Mouse (Mus musculus): ENCODE data around the gene Kif4. TPM values are rescaled to one million over a fixed set of nuclear protein-coding genes. Genes with fewer than 3 reads are reported as not detected.

Kif4 gene
- total RNA-seq (2021) (under 1 TPM; 0.35 to 0.86 TPM), polyA plus RNA-seq (2012; rRNA removed) (0.03 and 0.20 TPM in 2 replicates)
- long read RNA-seq, full-length matches to known transcripts = 1 of 2 reads
- long read RNA-seq, partial matches to known transcripts = 0 of 2 reads
- long read RNA-seq, other reads (novel, unspliced or antisense) = 1 of 2 reads

GRCm38 (mm10) chrX:100625546-100625801 is at the start of gene Kif4:
Gene Kif4 (plus strand): TSS chrX:100625737.
- no peak for DNase-seq

- no peak for DNase-seq
Observed at GRCm38 (mm10) chrX:100594791-100595190, 30.7 kb upstream of the Kif4 start, which contains the start of gene P2ry4. Gene P2ry4 (minus strand): TSS chrX:100594869.

- peak; percentile 41 for DNase-seq
Observed at GRCm38 (mm10) chrX:100597439-100597838, 28.1 kb upstream of the Kif4 start.

- DNase-seq = no peak
Observed at GRCm38 (mm10) chrX:100599755-100600154, 25.8 kb upstream of the Kif4 start.

DNA sequence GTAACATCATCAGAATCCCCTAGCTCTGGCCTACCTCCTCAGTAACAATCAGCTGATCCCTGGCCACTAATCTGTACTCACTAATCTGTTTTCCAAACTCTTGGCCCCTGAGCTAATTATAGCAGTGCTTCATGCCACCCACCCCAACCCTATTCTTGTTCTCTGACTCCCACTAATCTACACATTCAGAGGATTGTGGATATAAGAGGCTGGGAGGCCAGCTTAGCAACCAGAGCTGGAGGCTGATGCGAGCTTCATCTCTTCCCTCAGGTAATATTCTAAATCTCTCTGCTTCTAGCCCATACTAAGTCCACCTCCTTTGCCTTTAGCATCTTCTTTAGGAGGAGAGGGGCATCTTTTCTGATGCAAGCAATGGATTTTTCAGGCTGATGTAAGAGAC is 20.2 kb upstream of the Kif4 start, which contains the start of gene Arr3:
Gene Arr3 (plus strand): TSS at position 184 of the 400 bp plus-strand sequence.
- DNase-seq = no peak

GRCm38 (mm10) chrX:100618488-100618887 is 7.0 kb upstream of the Kif4 start:
- DNase-seq = no peak

DNA sequence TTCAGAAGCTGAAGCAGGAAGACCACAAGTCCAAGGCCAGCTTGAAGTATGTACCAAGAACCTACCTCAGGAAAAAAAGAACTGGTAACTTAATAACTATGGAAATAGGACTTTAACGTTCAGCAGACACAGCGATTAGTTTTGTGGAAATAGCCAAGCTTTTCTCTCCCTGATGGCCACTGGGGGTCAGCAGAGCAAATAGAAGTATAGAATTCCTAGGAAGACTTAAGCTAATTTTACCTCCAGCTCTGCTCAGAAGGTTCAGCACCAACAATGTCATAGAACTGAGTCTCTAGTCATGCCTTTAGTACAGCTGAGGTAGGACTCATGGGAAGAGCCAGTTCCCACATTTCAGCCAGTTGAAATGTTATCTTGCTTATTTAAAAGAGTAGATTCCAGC is 4.2 kb upstream of the Kif4 start:
- DNase-seq = no peak

GRCm38 (mm10) chrX:100624242-100624641 is 1.3 kb upstream of the Kif4 start:
- DNase-seq = no peak

GRCm38 (mm10) chrX:100625146-100625545 is 391 bp upstream of the Kif4 start:
- no peak for DNase-seq

GRCm38 (mm10) chrX:100625802-100626793 is 561 bp downstream of the Kif4 start, which contains the start of gene Pdzd11:
Gene Pdzd11 (minus strand): TSS chrX:100626568.
- DNase-seq = peak; percentile 92

DNA sequence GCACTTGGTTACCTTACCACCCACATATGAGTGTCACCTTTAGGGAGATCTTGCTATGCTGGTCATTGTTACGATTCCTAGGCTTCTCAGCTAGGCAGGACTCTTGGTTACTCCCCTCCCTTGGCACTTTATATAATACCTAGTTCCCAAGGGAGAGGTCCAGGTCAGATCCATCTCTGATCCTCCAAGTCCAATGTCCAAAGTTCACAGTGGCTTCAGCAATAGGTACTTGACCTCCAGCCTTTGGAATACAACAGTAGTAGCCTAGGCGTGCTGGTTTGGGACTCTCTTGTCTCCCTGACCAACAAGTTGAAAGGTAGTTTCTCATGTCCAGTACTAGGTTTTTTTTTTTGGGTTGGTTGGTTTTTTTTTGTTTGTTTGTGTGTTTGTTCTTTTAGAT is 3.5 kb downstream of the Kif4 start:
- DNase-seq = no peak

GRCm38 (mm10) chrX:100638477-100638876 is 12.9 kb downstream of the Kif4 start:
- DNase-seq = no peak

DNA sequence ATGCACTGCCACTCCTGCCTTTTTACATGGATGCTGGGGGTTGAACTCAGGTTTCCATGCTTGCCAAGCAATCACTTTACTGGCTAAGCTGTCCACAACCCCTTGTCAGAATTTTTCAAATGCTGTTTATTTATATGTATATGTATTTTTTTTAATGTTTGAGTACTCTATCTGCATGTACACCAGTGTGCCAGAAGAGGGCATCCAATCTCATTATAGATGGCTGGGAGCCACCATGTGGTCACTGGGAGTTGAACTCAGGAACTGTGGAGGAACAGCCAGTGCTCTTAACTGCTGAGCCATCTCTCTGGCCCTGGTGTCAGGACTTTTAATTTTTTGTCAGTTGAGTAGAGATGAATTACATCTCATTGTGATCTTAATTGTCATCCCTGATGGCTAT is 27.3 kb downstream of the Kif4 start:
- DNase-seq = no peak

DNA sequence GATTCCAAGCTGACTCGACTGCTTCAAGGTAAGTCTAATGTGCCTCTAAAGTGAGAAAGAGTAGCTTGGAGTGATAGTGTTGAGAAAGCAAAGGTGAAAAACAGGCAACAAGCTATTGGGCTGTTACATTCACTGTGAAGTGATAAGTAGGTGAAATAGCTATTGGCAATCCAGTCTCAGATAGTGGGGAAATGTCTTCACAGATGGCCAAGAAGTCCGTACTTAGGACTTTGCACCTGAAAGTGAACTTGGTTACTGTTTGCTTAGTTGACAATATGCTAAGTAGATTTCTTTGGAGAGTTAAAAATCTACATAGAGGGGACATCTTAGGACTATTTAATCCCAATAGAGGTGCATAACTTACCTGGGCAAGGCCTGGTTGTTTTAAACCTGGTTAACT is 39.3 kb downstream of the Kif4 start:
- DNase-seq = no peak

DNA sequence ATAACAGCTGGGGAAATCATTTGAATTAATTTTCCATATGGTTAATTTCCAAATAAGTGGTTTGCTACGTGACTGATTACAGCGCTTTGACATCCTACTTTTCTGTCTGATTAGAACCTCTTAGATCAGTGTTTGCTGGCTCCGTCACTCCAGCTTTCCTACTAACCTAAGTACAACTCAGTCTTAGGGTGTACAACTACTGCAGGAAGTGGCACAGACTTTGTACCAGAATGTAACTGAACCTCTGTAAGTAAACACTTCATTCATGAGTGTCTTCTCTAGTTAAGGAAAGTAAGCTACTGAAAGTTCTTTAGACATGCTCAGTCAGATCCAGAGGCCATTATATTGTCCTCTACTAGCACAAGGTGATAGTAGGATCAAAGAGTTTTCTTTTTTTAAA is 52.7 kb downstream of the Kif4 start:
- no peak for DNase-seq

DNA sequence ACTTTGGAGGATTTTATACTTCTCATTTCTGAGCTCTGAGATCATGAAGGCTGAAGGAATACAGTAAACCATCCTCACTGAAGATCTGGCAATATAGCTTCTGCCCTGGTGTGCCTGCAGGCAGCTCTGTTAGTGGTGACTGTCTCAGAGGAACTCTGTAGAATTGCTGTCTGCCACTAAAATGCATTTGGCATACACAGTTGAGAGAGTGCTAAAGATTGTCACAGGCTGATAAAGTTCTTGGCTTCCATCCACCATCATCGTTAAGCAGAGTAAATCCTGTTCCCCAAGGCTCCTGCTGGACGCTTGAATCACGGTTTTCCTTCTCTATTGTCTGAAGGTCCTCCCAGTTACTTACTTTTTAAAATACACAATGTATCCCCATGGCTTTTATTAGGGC is 61.0 kb downstream of the Kif4 start:
- DNase-seq = peak; percentile 33

DNA sequence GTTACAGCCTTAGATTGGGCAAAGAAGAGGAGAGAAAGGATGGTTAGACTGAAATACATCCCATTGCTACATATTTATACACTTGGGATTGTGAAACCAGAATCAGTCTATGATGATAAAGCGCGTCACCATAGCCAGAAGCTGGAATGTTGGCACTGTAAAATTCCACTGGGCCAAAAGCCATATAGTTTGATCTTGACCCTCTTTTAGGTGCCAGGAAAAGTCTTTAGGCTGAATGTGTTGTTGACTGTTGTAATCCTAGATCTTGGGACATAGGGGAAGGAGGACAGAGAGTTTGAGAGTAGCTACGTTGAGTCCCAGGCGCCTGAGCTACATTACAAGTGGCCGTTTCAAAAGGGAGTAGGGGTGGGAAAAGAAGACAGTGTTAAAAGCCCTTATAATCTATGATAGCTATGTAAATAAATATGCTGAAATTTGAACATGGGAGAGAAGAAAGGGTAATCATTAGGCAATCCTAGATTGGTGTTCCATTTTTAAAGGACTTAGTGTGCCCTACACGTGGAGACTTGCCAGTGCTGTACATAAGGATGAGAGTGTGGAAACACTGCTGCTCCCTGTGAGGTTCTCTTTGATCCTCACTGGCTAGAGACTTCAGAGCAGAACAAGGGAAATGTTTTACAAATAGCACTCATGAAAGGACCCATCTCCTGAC is 62.0 kb downstream of the Kif4 start:
- peak; percentile 45 for DNase-seq

GRCm38 (mm10) chrX:100688033-100688370 is 62.5 kb downstream of the Kif4 start:
- DNase-seq = no peak

GRCm38 (mm10) chrX:100696776-100697175 is 71.2 kb downstream of the Kif4 start:
- no peak for DNase-seq

DNA sequence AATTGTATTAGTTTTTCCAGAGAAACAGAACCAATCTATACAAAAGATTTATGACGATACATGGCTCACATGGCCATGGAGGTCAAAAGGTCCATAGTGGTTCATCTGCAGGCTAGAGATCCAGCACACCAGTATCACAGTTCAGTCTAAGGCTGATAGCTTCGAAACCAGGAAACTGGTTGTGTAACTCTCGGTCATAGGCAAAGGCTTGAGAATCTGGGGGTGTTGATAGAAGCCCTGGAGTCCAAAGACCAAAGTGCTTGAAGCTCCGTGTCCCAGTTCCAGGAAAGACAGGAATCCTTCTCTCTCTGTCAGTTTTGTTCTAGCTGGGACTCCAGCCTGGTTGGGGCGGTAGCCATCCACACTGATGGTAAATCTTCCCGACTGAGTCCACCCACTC is 82.5 kb downstream of the Kif4 start:
- no peak for DNase-seq

DNA sequence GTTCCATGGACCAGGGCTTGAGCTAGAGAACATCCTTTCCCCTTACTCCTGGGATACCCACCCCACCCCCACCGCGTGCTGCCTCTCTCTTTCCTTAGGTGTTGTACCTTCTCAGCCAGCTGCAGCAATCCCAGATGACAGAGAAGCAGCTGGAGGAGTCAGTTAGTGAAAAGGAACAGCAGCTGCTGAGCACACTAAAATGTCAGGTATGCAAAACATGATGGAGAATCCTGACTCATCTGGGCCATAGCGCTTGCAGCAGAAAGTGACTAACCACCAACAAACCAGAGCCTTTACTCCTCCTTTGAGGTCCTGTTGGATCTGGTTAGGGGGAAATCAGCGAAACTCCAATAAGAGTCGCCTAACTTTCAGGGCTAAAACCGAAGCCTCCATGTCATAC is 90.6 kb downstream of the Kif4 start:
- DNase-seq = peak; percentile 15

GRCm38 (mm10) chrX:100728947-100729346 is 103.4 kb downstream of the Kif4 start:
- DNase-seq = peak; percentile 14

GRCm38 (mm10) chrX:100729665-100730188 is 104.2 kb downstream of the Kif4 start, which contains the start of gene Gdpd2:
Gene Gdpd2 (plus strand): TSS chrX:100729873.
- no peak for DNase-seq
